Mouse (Mus musculus) embryonic fibroblast, embryonic 13.5 days (primary cell): ENCODE measurements around the gene Ret.

Experiments used
- CTCF ChIP-seq: IDR thresholded peaks from 2 replicates; pipeline ENCODE4 v1.5.1; 2011; ENCODE audit warnings: mild to moderate bottlenecking, control low read depth, low read length, moderate library complexity, borderline replicate concordance; ENCODE audit not compliant: insufficient read depth
- POLR2A ChIP-seq: IDR thresholded peaks from 2 replicates; pipeline ENCODE4 v1.6.1; 2011; ENCODE audit warnings: low read depth, mild to moderate bottlenecking, control low read depth, low read length, moderate library complexity

DNA sequence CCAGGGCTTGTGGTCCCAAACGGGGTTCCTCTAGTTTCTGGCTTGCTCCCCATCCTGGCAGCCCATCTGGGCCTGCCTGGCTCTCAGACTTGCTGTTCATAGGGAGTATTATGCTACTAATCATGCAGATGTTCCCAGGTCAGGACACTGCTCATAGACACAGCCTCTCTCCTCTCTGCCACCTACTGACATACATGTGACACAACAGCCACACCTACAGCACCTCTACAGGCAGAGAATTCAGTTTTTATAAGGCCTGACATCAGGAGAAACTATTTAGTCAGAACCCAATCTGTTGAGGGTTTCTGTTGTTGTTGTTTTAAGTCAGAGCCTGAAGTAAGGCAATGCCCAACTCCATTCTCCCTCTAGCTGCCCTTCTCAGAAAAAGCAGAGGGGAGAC lies 85.7 kb downstream of the Ret start:
- TF ChIP-seq CTCF (no peak), POLR2A (no peak)
